Mouse (Mus musculus): ENCODE measurements around the gene Thada. TPM values are rescaled to one million over a fixed set of nuclear protein-coding genes. Genes with fewer than 3 reads are reported as not detected.

Gene Thada
- polyA plus RNA-seq, 1 experiment from 2014 or later, result 7.6 TPM

DNA sequence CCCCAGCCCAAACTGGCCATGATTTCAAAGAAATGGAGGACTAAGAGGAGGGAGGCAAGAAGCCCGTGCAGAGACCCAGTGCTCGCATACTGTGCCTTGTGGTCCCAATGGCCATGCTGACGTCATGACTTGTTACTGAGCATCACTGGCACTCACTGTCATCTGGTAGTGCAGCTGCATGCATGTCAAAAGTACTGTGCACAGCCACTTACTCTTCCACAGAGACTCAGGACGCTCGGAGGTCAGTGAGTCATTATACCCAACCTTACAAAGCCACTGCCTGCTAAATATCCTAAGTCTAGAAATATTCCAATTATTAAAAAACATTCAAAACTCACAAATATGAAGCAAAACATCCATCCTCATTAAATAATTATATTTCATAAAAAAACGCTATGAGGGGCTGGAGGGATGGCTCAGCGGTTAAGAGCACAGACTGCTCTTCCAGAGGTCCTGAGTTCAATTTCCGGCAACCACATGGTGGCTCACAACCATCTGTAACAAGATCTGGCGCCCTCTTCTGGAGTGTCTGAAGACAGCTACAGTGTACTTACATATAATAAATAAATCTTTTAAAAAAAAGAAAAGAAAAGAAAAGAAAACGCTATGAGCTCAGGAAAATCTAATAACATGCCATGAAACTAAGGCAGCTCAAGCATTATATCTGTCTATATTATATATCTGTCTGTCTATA, 106.9 kb downstream of the Thada start:
- Histone ChIP-seq H3K36me3 (ENCODE audit: control insufficient read depth, insufficient read depth, low read length) (no peaks in the 10 kb centered on the region), H3K27ac (ENCODE audit: low read depth, low read length) (no peak overlapping the region), H3K9ac (ENCODE audit: low read length) (no peak overlapping the region), H3K4me2 (no peak overlapping the region), H3K9me3 (ENCODE audit: control insufficient read depth, low read length) (no peaks in the 10 kb centered on the region), H3K4me3 (ENCODE audit: low read depth, low read length) (no peak overlapping the region), H3K4me1 (ENCODE audit: control insufficient read depth, insufficient read depth, low read length) (peaks cover 6% of the 10 kb centered on the region; the same call in 1 of the 2 replicates), H3K27me3 (ENCODE audit: control insufficient read depth, insufficient read depth, low read length) (no peaks in the 10 kb centered on the region)
- 93% methylated on average over 10 of the region's 10 CpGs for WGBS
- peak; percentile 70 for DNase-seq (ENCODE audit: low spot score, missing footprints)
- ATAC-seq (ENCODE audit: low FRiP score), result no peak

- ATAC-seq (ENCODE audit: low FRiP score) (no peak), DNase-seq (ENCODE audit: low spot score, missing footprints) (peak; percentile 76)
- Histone ChIP-seq H3K27me3 (ENCODE audit: control insufficient read depth, insufficient read depth, low read length) (no peaks in the 10 kb centered on the region), H3K4me2 (no peak overlapping the region), H3K27ac (ENCODE audit: low read depth, low read length) (no peak overlapping the region), H3K4me1 (ENCODE audit: control insufficient read depth, insufficient read depth, low read length) (no peaks in the 10 kb centered on the region), H3K4me3 (ENCODE audit: low read depth, low read length) (no peak overlapping the region), H3K9ac (ENCODE audit: low read length) (no peak overlapping the region), H3K36me3 (ENCODE audit: control insufficient read depth, insufficient read depth, low read length) (no peaks in the 10 kb centered on the region), H3K9me3 (ENCODE audit: control insufficient read depth, low read length) (no peaks in the 10 kb centered on the region)
- 92% methylated on average over 8 of the region's 8 CpGs for WGBS
These were observed 108.2 kb downstream of the Thada start for GRCm38 (mm10) chr17:84357776-84358175.

- H3K4me3 ChIP-seq (ENCODE audit: low read depth, low read length), result no peak overlapping the region
- no peaks in the 10 kb centered on the region for H3K27me3 ChIP-seq (ENCODE audit: control insufficient read depth, insufficient read depth, low read length)
- ATAC-seq (ENCODE audit: low FRiP score), result no peak
- no peaks in the 10 kb centered on the region for H3K36me3 ChIP-seq (ENCODE audit: control insufficient read depth, insufficient read depth, low read length)
- H3K9ac ChIP-seq (ENCODE audit: low read length), result no peak overlapping the region
- no peaks in the 10 kb centered on the region for H3K9me3 ChIP-seq (ENCODE audit: control insufficient read depth, low read length)
- DNase-seq (ENCODE audit: low spot score, missing footprints), result peak; percentile 61
- H3K27ac ChIP-seq (ENCODE audit: low read depth, low read length), result no peak overlapping the region
- 90% methylated on average over 8 of the region's 8 CpGs for WGBS
- H3K4me1 ChIP-seq (ENCODE audit: control insufficient read depth, insufficient read depth, low read length), result no peaks in the 10 kb centered on the region
- no peak overlapping the region for H3K4me2 ChIP-seq
These were observed 109.7 kb downstream of the Thada start for GRCm38 (mm10) chr17:84356056-84356887.

- Histone ChIP-seq H3K4me1 (ENCODE audit: control insufficient read depth, insufficient read depth, low read length) (no peaks in the 10 kb centered on the region), H3K27ac (ENCODE audit: low read depth, low read length) (no peak overlapping the region), H3K4me2 (no peak overlapping the region), H3K36me3 (ENCODE audit: control insufficient read depth, insufficient read depth, low read length) (no peaks in the 10 kb centered on the region), H3K4me3 (ENCODE audit: low read depth, low read length) (no peak overlapping the region), H3K27me3 (ENCODE audit: control insufficient read depth, insufficient read depth, low read length) (no peaks in the 10 kb centered on the region), H3K9ac (ENCODE audit: low read length) (no peak overlapping the region), H3K9me3 (ENCODE audit: control insufficient read depth, low read length) (no peaks in the 10 kb centered on the region)
- WGBS, result 89% methylated on average over 3 of the region's 3 CpGs
- no peak for ATAC-seq (ENCODE audit: low FRiP score)
- no peak for DNase-seq (ENCODE audit: low spot score, missing footprints)
These were observed 111.0 kb downstream of the Thada start for GRCm38 (mm10) chr17:84355006-84355405.

GRCm38 (mm10) chr17:84353902-84354311, 112.1 kb downstream of the Thada start:
- ATAC-seq (ENCODE audit: low FRiP score), result no peak
- Histone ChIP-seq H3K4me1 (ENCODE audit: control insufficient read depth, insufficient read depth, low read length) (no peaks in the 10 kb centered on the region), H3K9me3 (ENCODE audit: control insufficient read depth, low read length) (no peaks in the 10 kb centered on the region), H3K36me3 (ENCODE audit: control insufficient read depth, insufficient read depth, low read length) (no peaks in the 10 kb centered on the region), H3K4me3 (ENCODE audit: low read depth, low read length) (no peak overlapping the region), H3K4me2 (no peak overlapping the region), H3K27ac (ENCODE audit: low read depth, low read length) (no peak overlapping the region), H3K27me3 (ENCODE audit: control insufficient read depth, insufficient read depth, low read length) (no peaks in the 10 kb centered on the region), H3K9ac (ENCODE audit: low read length) (no peak overlapping the region)
- 87% methylated on average over 5 of the region's 5 CpGs for whole genome bisulfite sequencing
- DNase-seq (ENCODE audit: low spot score, missing footprints), result no peak

- 94% methylated on average over 3 of the region's 3 CpGs for WGBS
- H3K36me3 ChIP-seq (ENCODE audit: control insufficient read depth, insufficient read depth, low read length), result no peaks in the 10 kb centered on the region
- H3K9me3 ChIP-seq (ENCODE audit: control insufficient read depth, low read length), result no peaks in the 10 kb centered on the region
- no peak overlapping the region for H3K4me2 ChIP-seq
- DNase-seq (ENCODE audit: low spot score, missing footprints) (no peak), ATAC-seq (ENCODE audit: low FRiP score) (no peak)
- no peak overlapping the region for H3K27ac ChIP-seq (ENCODE audit: low read depth, low read length)
- H3K9ac ChIP-seq (ENCODE audit: low read length), result no peak overlapping the region
- H3K27me3 ChIP-seq (ENCODE audit: control insufficient read depth, insufficient read depth, low read length), result no peaks in the 10 kb centered on the region
- H3K4me3 ChIP-seq (ENCODE audit: low read depth, low read length), result no peak overlapping the region
- H3K4me1 ChIP-seq (ENCODE audit: control insufficient read depth, insufficient read depth, low read length), result no peaks in the 10 kb centered on the region
These were observed 112.6 kb downstream of the Thada start for GRCm38 (mm10) chr17:84353224-84353901.

DNA sequence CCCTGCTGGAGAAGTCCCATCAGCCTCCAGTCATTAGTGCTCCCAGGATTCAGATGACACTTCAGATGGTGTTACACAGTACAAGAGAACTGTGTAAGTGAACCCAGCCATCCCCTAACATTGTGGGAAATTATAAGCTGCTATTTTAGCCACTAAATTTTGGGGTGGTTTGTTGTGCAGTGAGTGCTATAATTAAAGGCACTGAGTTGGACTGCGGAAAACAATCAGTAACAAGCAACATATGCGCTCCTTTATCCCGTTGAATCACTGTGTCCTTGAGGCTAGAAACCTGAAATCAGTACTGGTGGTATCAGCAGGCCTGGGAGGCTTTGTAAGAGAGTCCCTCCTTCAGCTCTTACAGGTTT, 113.2 kb downstream of the Thada start:
- WGBS, result 93% methylated on average over 3 of the region's 3 CpGs
- Histone ChIP-seq H3K36me3 (ENCODE audit: control insufficient read depth, insufficient read depth, low read length) (no peaks in the 10 kb centered on the region), H3K9me3 (ENCODE audit: control insufficient read depth, low read length) (no peaks in the 10 kb centered on the region), H3K4me3 (ENCODE audit: low read depth, low read length) (no peak overlapping the region), H3K9ac (ENCODE audit: low read length) (no peak overlapping the region), H3K4me1 (ENCODE audit: control insufficient read depth, insufficient read depth, low read length) (no peaks in the 10 kb centered on the region), H3K27me3 (ENCODE audit: control insufficient read depth, insufficient read depth, low read length) (no peaks in the 10 kb centered on the region), H3K4me2 (no peak overlapping the region), H3K27ac (ENCODE audit: low read depth, low read length) (no peak overlapping the region)
- ATAC-seq (ENCODE audit: low FRiP score) (no peak), DNase-seq (ENCODE audit: low spot score, missing footprints) (no peak)

DNA sequence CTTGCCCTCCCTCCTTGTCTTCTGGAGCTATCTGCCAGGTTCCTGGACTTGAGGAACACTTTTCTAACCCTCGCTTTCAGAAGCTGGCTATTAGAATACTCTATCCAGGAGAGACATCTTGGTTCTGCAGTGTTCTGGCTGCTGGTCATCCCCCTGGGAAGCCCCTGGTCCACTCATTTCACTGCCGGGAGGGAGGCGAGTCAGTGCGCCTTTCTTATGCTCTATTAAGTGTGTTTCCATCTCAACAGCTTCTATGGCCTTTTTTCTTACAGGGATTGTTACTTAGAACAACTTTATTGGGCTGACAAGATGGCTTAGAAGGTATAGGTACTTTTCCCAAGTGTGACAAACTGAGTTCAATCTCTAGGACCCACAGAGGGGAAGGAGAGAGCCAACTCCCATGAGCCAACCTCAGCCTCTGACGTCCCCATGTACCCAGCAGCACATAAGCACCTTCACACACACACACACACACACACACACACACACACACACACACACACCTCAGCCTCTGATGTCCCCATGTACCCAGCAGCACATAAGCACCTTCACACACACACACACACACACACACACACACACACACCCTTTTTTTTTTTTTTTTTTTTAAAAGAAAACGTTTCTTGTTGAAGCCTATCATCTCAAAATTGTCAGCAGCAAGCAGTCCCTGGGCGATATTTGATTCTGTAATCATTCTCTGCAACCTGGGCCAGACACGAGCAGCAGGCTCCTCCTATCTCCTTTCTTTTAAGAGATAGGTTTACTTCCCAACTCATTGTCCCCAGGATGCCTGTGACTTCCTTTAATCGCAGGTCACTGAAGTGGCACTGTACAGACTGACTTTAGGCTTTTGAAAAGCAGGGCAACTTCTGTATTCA, 113.9 kb downstream of the Thada start:
- Histone ChIP-seq H3K36me3 (ENCODE audit: control insufficient read depth, insufficient read depth, low read length) (no peaks in the 10 kb centered on the region), H3K27me3 (ENCODE audit: control insufficient read depth, insufficient read depth, low read length) (no peaks in the 10 kb centered on the region), H3K4me2 (no peak overlapping the region), H3K9ac (ENCODE audit: low read length) (no peak overlapping the region), H3K9me3 (ENCODE audit: control insufficient read depth, low read length) (no peaks in the 10 kb centered on the region), H3K27ac (ENCODE audit: low read depth, low read length) (no peak overlapping the region; the same call in 1 of the 2 replicates), H3K4me1 (ENCODE audit: control insufficient read depth, insufficient read depth, low read length) (no peaks in the 10 kb centered on the region), H3K4me3 (ENCODE audit: low read depth, low read length) (no peak overlapping the region)
- no peak for DNase-seq (ENCODE audit: low spot score, missing footprints)
- 80% methylated on average over 9 of the region's 9 CpGs for WGBS
- ATAC-seq (ENCODE audit: low FRiP score), result no peak

All from midbrain, embryonic 11.5 days (tissue).